Mouse (Mus musculus) left cerebral cortex, postnatal 25 days (tissue): ENCODE data around the gene Cenps. TPM values are rescaled to one million over a fixed set of nuclear protein-coding genes. Genes with fewer than 3 reads are reported as not detected.

Source experiments
- DNase-seq, 2 experiments: peaks; one replicate each; pipeline ENCODE4 v3.0.0; 2022; ENCODE audit warnings: low spot score in 2 of 2, mixed read lengths in 1 of 2
- intact Hi-C: fragments of 180-260 bp; cut with DNase I; formaldehyde crosslinking; loops from one replicate; pipeline ENCODE4 v1.15.1; 2025
- total RNA-seq, 2 experiments: library from RNA; stranded (reverse); gene quantifications; 2 replicates each; pipeline ENCODE4 v1.2.3; 2021

Cenps gene
- total RNA-seq, 2 experiments from 2014 or later, result 23.3 to 24.3 TPM

GRCm38 (mm10) chr4:149159891-149160290 is 22.5 kb upstream of the Cenps start:
- intact Hi-C loops, result no loop called here
- DNase-seq, result no peak

- DNase-seq, result no peak
- intact Hi-C loops, result no loop called here
Measured at GRCm38 (mm10) chr4:149159203-149159602, 21.8 kb upstream of the Cenps start.

GRCm38 (mm10) chr4:149157415-149157973 is 20.1 kb upstream of the Cenps start:
- intact Hi-C loops, result no loop called here
- no peak for DNase-seq

- no peak for DNase-seq
- intact Hi-C loops, result no loop called here
Measured at GRCm38 (mm10) chr4:149155711-149156110, 18.3 kb upstream of the Cenps start.

- intact Hi-C loops, result no loop called here
- DNase-seq, result no peak
Measured at GRCm38 (mm10) chr4:149154859-149155258, 17.4 kb upstream of the Cenps start.

GRCm38 (mm10) chr4:149150721-149151120 is 13.3 kb upstream of the Cenps start:
- no peak for DNase-seq
- intact Hi-C loops, result no loop called here

- DNase-seq, result no peak
- intact Hi-C loops, result no loop called here
Measured at GRCm38 (mm10) chr4:149150256-149150655, 12.8 kb upstream of the Cenps start.

- no peak for DNase-seq
- intact Hi-C loops, result no loop called here
Measured at GRCm38 (mm10) chr4:149149611-149150010, 12.2 kb upstream of the Cenps start.

GRCm38 (mm10) chr4:149149196-149149595 is 11.8 kb upstream of the Cenps start:
- DNase-seq, result no peak
- intact Hi-C loops, result no loop called here

GRCm38 (mm10) chr4:149148084-149148483 is 10.7 kb upstream of the Cenps start:
- intact Hi-C loops, result no loop called here
- DNase-seq, result no peak

GRCm38 (mm10) chr4:149147528-149147927 is 10.1 kb upstream of the Cenps start:
- DNase-seq, result no peak
- intact Hi-C loops, result no loop called here

- intact Hi-C loops, result no loop called here
- no peak for DNase-seq
Measured at GRCm38 (mm10) chr4:149145151-149145550, 7.7 kb upstream of the Cenps start.

GRCm38 (mm10) chr4:149144459-149144858 is 7.0 kb upstream of the Cenps start:
- peak; percentile 84 to 86 for DNase-seq
- intact Hi-C loops, result loop anchor here (5.0 kb wide), 1 partner anchor 403 kb away; no protein-coding TSS in a partner anchor

GRCm38 (mm10) chr4:149143594-149143993 is 6.2 kb upstream of the Cenps start:
- no peak for DNase-seq
- intact Hi-C loops, result loop anchor here (5.0 kb wide), 1 partner anchor 404 kb away; no protein-coding TSS in a partner anchor

- no peak for DNase-seq
- intact Hi-C loops, result no loop called here
Measured at GRCm38 (mm10) chr4:149138515-149138914, 1.1 kb upstream of the Cenps start.

GRCm38 (mm10) chr4:149136116-149136850 is 1.1 kb downstream of the Cenps start:
- DNase-seq, result no peak
- intact Hi-C loops, result no loop called here

- intact Hi-C loops, result no loop called here
Measured at GRCm38 (mm10) chr4:149133395-149133794, 4.0 kb downstream of the Cenps start.

GRCm38 (mm10) chr4:149131789-149132565 is 5.5 kb downstream of the Cenps start:
- intact Hi-C loops, result no loop called here
- no peak for DNase-seq

More at GRCm38 (mm10) chr4:149133395-149133794, 4.0 kb downstream of the Cenps start:
- DNase-seq, result no peak

- intact Hi-C loops, result no loop called here
- no peak for DNase-seq
Measured at GRCm38 (mm10) chr4:149131021-149131752, 6.2 kb downstream of the Cenps start.

- DNase-seq, result peak in 1 of 2 experiments; percentile 76
- intact Hi-C loops, result no loop called here
Measured at GRCm38 (mm10) chr4:149128467-149128866, 9.0 kb downstream of the Cenps start.
